Comparison of ENCODE assay signal across 10 mouse cellular contexts in the genomic region with DNA sequence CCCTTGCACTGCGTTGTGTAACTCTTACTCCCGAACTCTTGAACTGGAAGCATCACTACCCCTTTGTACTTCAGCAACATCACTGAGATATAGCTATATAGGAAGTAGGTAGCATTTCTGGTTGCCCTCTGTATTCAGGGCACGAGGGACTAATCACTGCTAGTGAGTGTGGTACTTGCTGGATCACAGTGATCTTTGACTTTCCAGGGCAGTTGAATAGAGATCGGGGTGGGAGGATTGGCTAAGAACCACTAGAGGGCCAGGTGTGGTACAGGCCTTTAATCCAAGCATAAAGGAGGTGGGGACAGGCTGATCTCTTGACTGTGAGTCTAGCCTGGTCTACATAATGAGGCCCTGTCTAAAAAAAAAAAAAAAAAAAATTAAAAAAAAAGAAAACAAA. TPM values are rescaled to one million over a fixed set of nuclear protein-coding genes. Genes with fewer than 3 reads are reported as not detected.
DNase-seq lines count a peak whose midpoint lies in the region; TF ChIP-seq lines count a peak whose summit lies in the region.
"Had no signal": no experiment of that assay in that cellular context is flagged by ENCODE, and none has a peak within 500 bp of the region (broad histone marks: within the 10 kb centered on the region; RNA-seq: fewer than 3 reads in every experiment).

No protein-coding gene starts in this region.

- H3K9me3 ChIP-seq in heart, embryonic 10.5 days, result no peaks in the 10 kb centered on the region
- H3K9me3 ChIP-seq in E14TG2a.4 (ENCODE audit: low read length), result no peaks in the 10 kb centered on the region
- H3K9me3 ChIP-seq: forebrain, embryonic 10.5 days had no signal

- no peak overlapping the region for H3K27ac ChIP-seq in heart, embryonic 10.5 days
- peak overlapping the region; percentile 48; the same call in 1 of the 2 replicates for H3K27ac ChIP-seq in left cerebral cortex, adult 2 months
- H3K27ac ChIP-seq in thymus, adult 2 months (ENCODE audit: control insufficient read depth, insufficient read depth, low read length), result no peak overlapping the region
- H3K27ac ChIP-seq: forebrain, embryonic 10.5 days; hindbrain, embryonic 14.5 days had no signal

- TF ChIP-seq CTCF in left cerebral cortex, adult 2 months (IDR thresholded peaks at IDR 0.05), result no peak
- peak; percentile 14; the same call in 1 of the 2 replicates for TF ChIP-seq CTCF in E14TG2a.4 (conservative IDR thresholded peaks at IDR 0.05; ENCODE audit: low read length)
- no peak for TF ChIP-seq CTCF in thymus, adult 2 months (IDR thresholded peaks at IDR 0.05; ENCODE audit: borderline replicate concordance, control insufficient read depth, extremely low read depth, insufficient read depth, low read length, poor library complexity)

- 0 out of 2 replicates have a peak overlapping the region, but pooled peaks have one; percentile 18 for H3K4me3 ChIP-seq in heart, embryonic 10.5 days
- H3K4me3 ChIP-seq in left cerebral cortex, adult 2 months, result no peak overlapping the region
- no peak overlapping the region for H3K4me3 ChIP-seq in E14TG2a.4 (replicated peaks; ENCODE audit: low read length)
- H3K4me3 ChIP-seq in thymus, adult 2 months (ENCODE audit: control insufficient read depth, insufficient read depth, low read length), result no peak overlapping the region
- H3K4me3 ChIP-seq: forebrain, embryonic 10.5 days had no signal

- no peak for DNase-seq in heart, embryonic 10.5 days (ENCODE audit: low spot score)
- no peak for DNase-seq in heart, postnatal 25 days (ENCODE audit: low spot score)
- DNase-seq in left cerebral cortex, adult 2 months (ENCODE audit: extremely low spot score in 1 of 2, low spot score in 2 of 2), result no peak
- no peak for DNase-seq in left cerebral cortex, postnatal 4 days
- DNase-seq in naive thymus-derived CD4-positive, alpha-beta T cell, adult 2 months (ENCODE audit: low read depth), result peak; percentile 68
- DNase-seq in thymus, adult 2 months, result no peak

- H3K27me3 ChIP-seq in heart, embryonic 10.5 days (ENCODE audit: insufficient read depth, poor library complexity, severe bottlenecking), result no peaks in the 10 kb centered on the region
- no peaks in the 10 kb centered on the region for H3K27me3 ChIP-seq in E14TG2a.4 (ENCODE audit: insufficient read depth, low read length)
- no peaks in the 10 kb centered on the region for H3K27me3 ChIP-seq in thymus, adult 2 months (ENCODE audit: control insufficient read depth, insufficient read depth, low read length)

- peaks cover 61% of the 10 kb centered on the region for H3K4me1 ChIP-seq in heart, embryonic 10.5 days
- H3K4me1 ChIP-seq in E14TG2a.4 (replicated peaks; ENCODE audit: low read depth, low read length), result peaks cover 79% of the 10 kb centered on the region
- H3K4me1 ChIP-seq in thymus, adult 2 months (replicated peaks; ENCODE audit: control insufficient read depth, insufficient read depth, low read length), result peaks cover 39% of the 10 kb centered on the region

- no peak for TF ChIP-seq POLR2A in thymus, adult 2 months (IDR thresholded peaks at IDR 0.05; ENCODE audit: control insufficient read depth, extremely low read depth, insufficient read depth, low read length, poor library complexity)

- H3K36me3 ChIP-seq in heart, embryonic 10.5 days, result peaks cover 38% of the 10 kb centered on the region
- peaks cover 36% of the 10 kb centered on the region for H3K36me3 ChIP-seq in E14TG2a.4 (ENCODE audit: insufficient read depth, low read length)
- H3K36me3 ChIP-seq in thymus, adult 2 months (ENCODE audit: control insufficient read depth, insufficient read depth, low read length), result peaks cover 5% of the 10 kb centered on the region

- WGBS in heart, embryonic 10.5 days, result 89% methylated on average over 4 of the region's 4 CpGs
- 85% methylated on average over 4 of the region's 4 CpGs for WGBS in thymus, adult 2 months

- intact Hi-C loops in heart, postnatal 25 days (cut with DNase I), result loop anchor here (2.0 kb wide), 1 partner anchor 28 kb away; the partner anchor contains the start of gene Hes7
- intact Hi-C loops in left cerebral cortex, adult 2 months (cut with DNase I), result no loop called here
- intact Hi-C loops in left cerebral cortex, postnatal 4 days (cut with DNase I), result no loop called here

RNA-seq across cellular contexts. Expression of gene Per1, which starts 2.1 kb away (rescaled TPM):
- polyA plus RNA-seq in heart, embryonic 10.5 days (2016; fragmentation: Nextera tagmentation; extraction: Ambion mirVana), result 8.0 and 8.8 TPM in 2 replicates
- 10 to 100 TPM; 32.3 to 61.0 TPM for total RNA-seq in heart, postnatal 25 days (2021)
- 100 to 1,000 TPM; 114 to 185 TPM for total RNA-seq in left cerebral cortex, adult 2 months (2021)
- total RNA-seq in left cerebral cortex, postnatal 4 days (2021), result 10 to 100 TPM; 52.8 to 58.0 TPM
- polyA plus RNA-seq in thymus, adult 2 months (2012; rRNA removed), result 28.0 and 29.6 TPM in 2 replicates

RNA-seq across cellular contexts. Expression of gene Vamp2, which starts 4.6 kb away (rescaled TPM):
- 85.8 and 93.0 TPM in 2 replicates for polyA plus RNA-seq in heart, embryonic 10.5 days (2016; fragmentation: Nextera tagmentation; extraction: Ambion mirVana)
- 10 to 100 TPM; 59.6 to 65.7 TPM for total RNA-seq in heart, postnatal 25 days (2021)
- 1,000 to 10,000 TPM; 1,115 to 1,119 TPM for total RNA-seq in left cerebral cortex, adult 2 months (2021)
- 100 to 1,000 TPM; 579 to 594 TPM for total RNA-seq in left cerebral cortex, postnatal 4 days (2021)
- 159 and 175 TPM in 2 replicates for polyA plus RNA-seq in thymus, adult 2 months (2012; rRNA removed)

RNA-seq across cellular contexts. Expression of gene Tmem107, which starts 22.3 kb away (rescaled TPM):
- 29.1 and 30.4 TPM in 2 replicates for polyA plus RNA-seq in heart, embryonic 10.5 days (2016; fragmentation: Nextera tagmentation; extraction: Ambion mirVana)
- 1 to 10 TPM; 4.4 to 9.8 TPM for total RNA-seq in heart, postnatal 25 days (2021)
- total RNA-seq in left cerebral cortex, adult 2 months (2021), result 10 to 100 TPM; 23.3 to 28.0 TPM
- 10 to 100 TPM; 13.9 to 14.8 TPM for total RNA-seq in left cerebral cortex, postnatal 4 days (2021)
- 31.1 and 33.0 TPM in 2 replicates for polyA plus RNA-seq in thymus, adult 2 months (2012; rRNA removed)

RNA-seq across cellular contexts. Expression of gene Hes7, which starts 27.3 kb away (rescaled TPM):
- polyA plus RNA-seq in heart, embryonic 10.5 days (2016; fragmentation: Nextera tagmentation; extraction: Ambion mirVana), result 0.60 and 0.63 TPM in 2 replicates
- total RNA-seq in heart, postnatal 25 days (2021), result under 1 TPM in 1 of 2 experiments, not detected in 1; 0.14 TPM
- under 1 TPM; 0.57 to 0.82 TPM for total RNA-seq in left cerebral cortex, adult 2 months (2021)
- total RNA-seq in left cerebral cortex, postnatal 4 days (2021), result 1 to 10 TPM; 2.3 to 2.6 TPM
- 0.69 and 1.1 TPM in 2 replicates for polyA plus RNA-seq in thymus, adult 2 months (2012; rRNA removed)
- total RNA-seq: gastrocnemius, postnatal 36 days had no signal

RNA-seq across cellular contexts. Expression of gene 9130213A22Rik, which starts 29.5 kb away (rescaled TPM):
- 0.16 and 0.17 TPM in 2 replicates for polyA plus RNA-seq in heart, embryonic 10.5 days (2016; fragmentation: Nextera tagmentation; extraction: Ambion mirVana)
- total RNA-seq in heart, postnatal 25 days (2021), result under 1 TPM in 1 of 2 experiments, not detected in 1; 0.21 TPM
- 1 to 10 TPM; 1.3 to 1.4 TPM for total RNA-seq in left cerebral cortex, adult 2 months (2021)
- 1 to 10 TPM; 1.2 to 1.7 TPM for total RNA-seq in left cerebral cortex, postnatal 4 days (2021)
- polyA plus RNA-seq in thymus, adult 2 months (2012; rRNA removed), result 0.65 and 1.3 TPM in 2 replicates
- total RNA-seq: gastrocnemius, postnatal 36 days had no signal

Comparison
In these comparisons a context has a peak if more than half of its experiments do, and no peak if none do; other contexts are left out.
1. RNA of gene Vamp2, which starts 4.6 kb away (total RNA-seq): 1,115 to 1,119 TPM in left cerebral cortex, adult 2 months and 579 to 594 TPM in left cerebral cortex, postnatal 4 days; 59.6 to 65.7 TPM in heart, postnatal 25 days; every median in the first group is over 4 times any median in the second.